Mouse (Mus musculus) hindbrain, postnatal 0 days (tissue): ENCODE data around the gene Esf1. TPM values are rescaled to one million over a fixed set of nuclear protein-coding genes. Genes with fewer than 3 reads are reported as not detected.

ENCODE experiments used
- ATAC-seq: fragments of 200-750 bp; cut with Nextera tagmentation; 2 replicates; pipeline ENCODE4 v1.8.0; 2017; ENCODE audit warnings: mild to moderate bottlenecking, moderate TSS enrichment, moderate library complexity
- DNase-seq: peaks from one replicate; pipeline ENCODE4 v3.0.0-alpha.2; 2015; ENCODE audit warnings: low spot score
- H3K27ac ChIP-seq: fragments of 300-500 bp; sonication (generic); 2 replicates; pipeline ENCODE4 v1.5.1; 2014; ENCODE audit warnings: mild to moderate bottlenecking
- H3K27me3 ChIP-seq: fragments of 300-500 bp; sonication (generic); 2 replicates; pipeline ENCODE4 v1.6.1; 2014; ENCODE audit warnings: low read length, mixed read lengths; ENCODE audit not compliant: insufficient read depth
- H3K36me3 ChIP-seq: fragments of 300-500 bp; sonication (generic); 2 replicates; pipeline ENCODE4 v1.6.1; 2014; ENCODE audit warnings: low read length, mixed read lengths; ENCODE audit not compliant: insufficient read depth
- H3K4me1 ChIP-seq: fragments of 300-500 bp; sonication (generic); 2 replicates; pipeline ENCODE4 v1.6.1; 2014; ENCODE audit warnings: antibody characterized with exemption, low read length, mixed read lengths; ENCODE audit not compliant: insufficient read depth
- H3K4me2 ChIP-seq: fragments of 300-500 bp; sonication (generic); 2 replicates; pipeline ENCODE4 v1.6.1; 2014; ENCODE audit warnings: low read depth, mild to moderate bottlenecking, low read length, moderate library complexity, mixed read lengths
- H3K4me3 ChIP-seq: fragments of 300-500 bp; sonication (generic); 2 replicates; pipeline ENCODE4 v1.5.1; 2014; ENCODE audit warnings: low read length
- H3K9ac ChIP-seq: fragments of 300-500 bp; sonication (generic); replicated peaks from 2 replicates; pipeline ENCODE4 v1.6.1; 2014; ENCODE audit warnings: mild to moderate bottlenecking, low read length, moderate library complexity, mixed read lengths
- H3K9me3 ChIP-seq: fragments of 300-500 bp; sonication (generic); 2 replicates; pipeline ENCODE4 v1.6.1; 2016; ENCODE audit warnings: low read length, mixed read lengths
- CTCF ChIP-seq: IDR thresholded peaks from 2 replicates; pipeline ENCODE4 v1.5.1; 2016; ENCODE audit warnings: antibody characterized with exemption, control low read depth, low read depth
- whole genome bisulfite sequencing: fragments of 180-500 bp; shearing (Covaris S2); extraction: QIAGEN DNeasy Blood & Tissue Kit; methylation state at CpG from one replicate; pipeline ENCODE4 v1.1.7; 2014; 5-methylcytosine and 5-hydroxymethylcytosine counted together
- polyA plus RNA-seq: library from polyadenylated mRNA; unstranded; fragments of >200 nt; fragmentation: Nextera tagmentation; extraction: Ambion mirVana; gene quantifications from 2 replicates; pipeline ENCODE4 v1.2.1, GENCODE M21; 2015
- total RNA-seq: library from RNA; depleted of rRNA; stranded (reverse); fragments of >200 nt; gene quantifications from 2 replicates; pipeline ENCODE4 v1.2.3, GENCODE M21; 2014; rRNA removed

Esf1 gene
- total RNA-seq (4.7 and 10.8 TPM in 2 replicates), polyA plus RNA-seq (16.1 and 18.2 TPM in 2 replicates)

- Histone ChIP-seq H3K4me1 (no peaks in the 10 kb centered on the region; the same call in 1 of the 2 replicates), H3K9ac (peak within 1 kb of the TSS; percentile 75), H3K27ac (peak within 1 kb of the TSS; percentile 79), H3K9me3 (no peaks in the 10 kb centered on the region), H3K4me3 (peak within 1 kb of the TSS; percentile 78), H3K4me2 (peak within 1 kb of the TSS; percentile 96), H3K36me3 (peaks cover 12% of the 10 kb centered on the region; the same call in 1 of the 2 replicates), H3K27me3 (no peaks in the 10 kb centered on the region)
- ATAC-seq (peak; percentile 98), DNase-seq (peak; percentile 99)
- 0 out of 2 replicates have a peak, but pooled peaks have one; percentile 11 for TF ChIP-seq CTCF
- WGBS = 2% methylated on average over 43 of the region's 43 CpGs
Observed at GRCm38 (mm10) chr2:140170127-140170802, at the start of gene Esf1, which contains the start of gene Ndufaf5. Esf1 (minus strand) TSS chr2:140170564. Ndufaf5 (plus strand) TSS chr2:140170649.

GRCm38 (mm10) chr2:140215965-140216364, 45.6 kb upstream of the Esf1 start:
- H3K4me2 ChIP-seq = no peak overlapping the region
- 67% methylated on average over 1 of the region's 1 CpGs for WGBS
- DNase-seq = no peak

DNA sequence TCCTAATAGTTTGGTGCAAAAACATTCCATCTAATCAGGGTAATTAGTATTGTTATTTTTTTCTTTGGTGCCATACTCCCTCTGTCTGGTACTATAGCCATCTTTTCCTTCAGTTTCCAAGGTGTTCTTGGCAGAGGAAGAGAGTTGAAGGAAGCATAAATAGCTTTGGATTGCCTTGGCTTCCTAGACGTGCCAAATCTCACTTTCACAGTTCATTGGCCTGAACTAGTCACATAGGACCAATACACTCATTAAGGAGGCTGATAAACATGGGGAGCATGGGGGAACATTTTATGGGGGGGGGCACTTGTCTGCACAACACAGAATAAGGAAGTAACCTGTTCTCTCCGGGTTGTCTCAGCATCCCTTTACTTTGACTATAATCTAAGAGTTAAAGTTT, 45.1 kb upstream of the Esf1 start:
- no peak overlapping the region for H3K27ac ChIP-seq
- WGBS = 55% methylated on average over 2 of the region's 2 CpGs
- H3K4me1 ChIP-seq = no peaks in the 10 kb centered on the region
- no peak for TF ChIP-seq CTCF
- H3K4me3 ChIP-seq = no peak overlapping the region
- no peaks in the 10 kb centered on the region for H3K36me3 ChIP-seq
- H3K9ac ChIP-seq = no peak overlapping the region
- no peaks in the 10 kb centered on the region for H3K9me3 ChIP-seq
- DNase-seq = peak; percentile 4
- no peaks in the 10 kb centered on the region for H3K27me3 ChIP-seq
- ATAC-seq = no peak
- H3K4me2 ChIP-seq = no peak overlapping the region

More at GRCm38 (mm10) chr2:140215965-140216364, 45.6 kb upstream of the Esf1 start:
- Histone ChIP-seq H3K27me3 (no peaks in the 10 kb centered on the region), H3K4me1 (no peaks in the 10 kb centered on the region), H3K36me3 (no peaks in the 10 kb centered on the region), H3K4me3 (no peak overlapping the region), H3K9me3 (no peaks in the 10 kb centered on the region), H3K27ac (no peak overlapping the region), H3K9ac (no peak overlapping the region)
- ATAC-seq = no peak
- no peak for TF ChIP-seq CTCF

DNA sequence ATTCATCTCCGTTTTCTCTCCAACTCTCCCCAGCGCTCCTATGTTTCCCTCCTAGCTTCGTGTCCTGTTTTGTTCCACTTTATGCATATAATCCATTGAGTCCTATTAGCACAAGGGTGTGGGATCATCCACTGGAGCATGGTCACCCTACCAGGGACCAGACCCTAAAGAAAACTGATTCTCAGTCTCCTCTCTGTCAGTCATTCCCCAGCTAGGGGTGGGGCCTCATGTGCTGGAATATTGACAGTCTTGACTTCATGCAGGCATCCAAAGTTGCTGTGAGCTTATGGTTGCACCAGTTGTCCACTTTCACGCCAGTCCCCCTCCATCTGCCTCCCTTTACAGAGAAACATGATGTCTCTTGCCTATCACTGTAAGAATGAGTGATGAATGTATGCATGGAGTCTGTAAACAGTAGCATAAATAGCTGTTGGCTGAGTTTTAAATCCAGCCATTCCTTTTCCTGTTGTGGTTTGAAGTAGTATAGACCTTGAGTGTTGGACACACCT, 44.2 kb upstream of the Esf1 start:
- H3K4me2 ChIP-seq = no peak overlapping the region
- H3K27me3 ChIP-seq = no peaks in the 10 kb centered on the region
- H3K9me3 ChIP-seq = no peaks in the 10 kb centered on the region
- no peak for ATAC-seq
- DNase-seq = no peak
- 93% methylated on average over 4 of the region's 4 CpGs for WGBS
- no peak overlapping the region for H3K9ac ChIP-seq
- TF ChIP-seq CTCF = no peak
- no peak overlapping the region for H3K4me3 ChIP-seq
- H3K27ac ChIP-seq = no peak overlapping the region
- no peaks in the 10 kb centered on the region for H3K36me3 ChIP-seq
- no peaks in the 10 kb centered on the region for H3K4me1 ChIP-seq

- no peak for DNase-seq
- Histone ChIP-seq H3K36me3 (peaks cover 24% of the 10 kb centered on the region), H3K9me3 (no peaks in the 10 kb centered on the region), H3K27me3 (no peaks in the 10 kb centered on the region), H3K4me2 (no peak overlapping the region), H3K9ac (no peak overlapping the region), H3K4me1 (no peaks in the 10 kb centered on the region), H3K4me3 (no peak overlapping the region), H3K27ac (no peak overlapping the region)
- WGBS = 96% methylated on average over 7 of the region's 7 CpGs
- no peak for TF ChIP-seq CTCF
- no peak for ATAC-seq
Observed at GRCm38 (mm10) chr2:140203756-140204155, 33.4 kb upstream of the Esf1 start.

- Histone ChIP-seq H3K4me3 (no peak overlapping the region), H3K27me3 (no peaks in the 10 kb centered on the region), H3K4me2 (no peak overlapping the region), H3K27ac (no peak overlapping the region), H3K9me3 (no peaks in the 10 kb centered on the region), H3K9ac (no peak overlapping the region), H3K36me3 (peaks cover 24% of the 10 kb centered on the region), H3K4me1 (no peaks in the 10 kb centered on the region)
- whole genome bisulfite sequencing = 92% methylated on average over 5 of the region's 5 CpGs
- ATAC-seq = no peak
- TF ChIP-seq CTCF = no peak
- no peak for DNase-seq
Observed at GRCm38 (mm10) chr2:140202573-140202972, 32.2 kb upstream of the Esf1 start.

DNA sequence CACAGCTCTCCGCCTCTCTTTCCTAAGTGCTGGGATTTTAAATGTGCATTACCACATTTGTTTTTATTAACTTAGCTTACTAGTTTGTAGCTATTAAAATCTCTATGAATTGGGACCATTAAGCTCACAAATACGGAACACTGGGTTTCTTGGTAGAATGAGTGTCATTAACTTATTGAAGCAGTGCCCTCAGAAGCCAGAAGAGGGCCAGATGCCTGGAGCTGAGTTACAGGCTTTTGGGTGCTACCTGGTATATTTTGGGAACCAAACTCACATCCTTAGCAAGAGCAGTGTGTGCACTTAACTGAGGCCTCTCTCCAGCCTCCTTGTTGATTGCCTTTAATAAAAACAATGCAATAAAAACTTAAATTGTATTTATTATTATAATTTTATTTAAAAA, 30.3 kb upstream of the Esf1 start:
- H3K4me2 ChIP-seq = no peak overlapping the region
- H3K27ac ChIP-seq = no peak overlapping the region
- H3K36me3 ChIP-seq = peaks cover 19% of the 10 kb centered on the region
- H3K27me3 ChIP-seq = no peaks in the 10 kb centered on the region
- H3K9me3 ChIP-seq = no peaks in the 10 kb centered on the region
- no peak overlapping the region for H3K9ac ChIP-seq
- H3K4me1 ChIP-seq = no peaks in the 10 kb centered on the region
- DNase-seq = peak; percentile 62
- TF ChIP-seq CTCF = peak; percentile 62
- no peak for ATAC-seq
- 82% methylated on average over 2 of the region's 2 CpGs for WGBS
- no peak overlapping the region for H3K4me3 ChIP-seq
